Mouse (Mus musculus): ENCODE results near the gene Gatad2a. TPM values are rescaled to one million over a fixed set of nuclear protein-coding genes. Genes with fewer than 3 reads are reported as not detected.

Gatad2a gene
- polyA plus RNA-seq, 1 experiment from 2014 or later = 27.1 TPM

DNA sequence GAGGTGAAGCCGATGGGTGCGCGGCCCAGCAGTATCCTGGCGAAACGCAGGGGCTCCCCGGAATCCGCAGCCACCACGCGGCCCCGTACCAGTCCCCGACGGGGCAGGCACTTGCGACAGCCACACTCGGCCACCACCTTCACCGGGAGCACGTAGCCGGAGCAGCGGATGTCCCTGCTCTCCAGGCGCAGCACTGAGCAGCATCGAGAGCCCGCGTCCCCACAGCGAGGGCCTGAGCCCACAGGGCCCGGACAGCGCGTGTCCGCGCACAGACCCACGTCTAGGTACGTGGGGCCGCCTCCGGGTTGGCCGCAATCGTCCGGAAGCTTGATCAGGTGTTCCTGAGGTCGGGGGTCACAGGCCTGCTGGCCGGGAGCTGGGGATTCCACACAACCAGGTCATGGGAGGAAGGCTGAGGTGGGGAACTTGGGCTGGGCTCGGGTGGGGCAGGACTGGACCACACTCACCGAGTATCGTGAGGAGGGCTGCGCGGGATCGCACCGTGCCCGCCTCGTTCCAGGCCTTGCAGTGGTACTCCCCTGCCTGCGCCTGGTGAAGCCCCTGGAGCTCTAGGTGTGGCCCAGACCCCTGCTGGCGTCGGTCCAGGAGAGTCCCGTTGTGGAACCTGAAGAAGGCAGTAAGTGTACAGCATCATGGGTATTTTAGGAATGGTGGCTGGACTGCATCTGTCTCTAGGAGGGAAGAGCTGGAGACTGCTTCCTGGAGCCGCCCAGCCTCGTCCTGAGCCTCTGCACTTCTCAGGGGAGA, 113.2 kb downstream of the Gatad2a start:
- no peaks in the 10 kb centered on the region; the same call in 1 of the 2 replicates for H3K9me3 ChIP-seq (replicated peaks)
- DNase-seq = no peak
- no peak overlapping the region for H3K27ac ChIP-seq
- peaks cover 20% of the 10 kb centered on the region for H3K4me1 ChIP-seq (replicated peaks)
- no peak overlapping the region for H3K9ac ChIP-seq
- H3K4me2 ChIP-seq = no peak overlapping the region
- 16% methylated on average over 52 of the region's 52 CpGs for WGBS (ENCODE audit: insufficient replicate concordance)
- H3K27me3 ChIP-seq = peaks cover 99% of the 10 kb centered on the region
- no peak; the same call in 1 of the 2 replicates for ATAC-seq (ENCODE audit: low read depth)
- no peaks in the 10 kb centered on the region for H3K36me3 ChIP-seq
- H3K4me3 ChIP-seq (replicated peaks) = no peak overlapping the region

DNA sequence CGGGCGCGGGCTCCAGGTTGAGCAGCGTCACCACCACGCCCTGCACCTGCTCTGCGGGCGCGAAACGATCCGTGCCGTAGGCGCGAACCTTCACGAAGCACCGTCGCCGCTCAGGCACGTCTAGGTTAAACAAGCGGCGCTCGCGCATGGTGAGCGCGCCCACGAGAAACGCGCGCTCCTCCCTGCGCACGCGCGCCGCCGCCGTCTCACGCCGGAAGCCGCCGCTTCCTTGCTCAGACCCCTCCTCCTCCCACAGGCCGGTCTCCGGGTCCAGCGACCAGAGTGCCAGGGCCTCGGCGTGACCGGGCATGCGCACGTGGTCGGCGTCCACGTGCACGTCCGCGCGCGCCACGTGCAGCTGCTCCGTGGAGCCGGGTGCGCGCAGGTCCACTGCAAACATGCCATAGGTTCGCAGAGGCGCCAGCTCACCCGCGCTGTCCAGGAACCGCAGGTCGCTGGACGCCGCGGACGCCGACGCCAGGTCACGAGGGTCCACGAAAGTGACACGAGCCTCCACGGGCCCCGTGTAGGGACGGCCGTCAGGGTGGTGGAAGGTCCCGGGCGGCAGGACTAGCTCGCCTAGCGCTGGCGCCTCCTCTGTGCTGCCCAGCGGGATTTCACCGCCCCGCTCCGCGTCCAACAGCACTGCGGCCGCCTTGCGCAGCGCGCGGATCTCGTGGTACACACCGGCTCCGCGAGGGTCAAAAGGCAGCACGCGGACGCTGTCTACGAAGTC, 114.0 kb downstream of the Gatad2a start:
- H3K9me3 ChIP-seq (replicated peaks) = no peaks in the 10 kb centered on the region; the same call in 1 of the 2 replicates
- no peaks in the 10 kb centered on the region for H3K36me3 ChIP-seq
- peaks cover 11% of the 10 kb centered on the region for H3K4me1 ChIP-seq (replicated peaks)
- peak overlapping the region; percentile 46 for H3K4me3 ChIP-seq (replicated peaks)
- ATAC-seq (ENCODE audit: low read depth) (no peak; the same call in 1 of the 2 replicates), DNase-seq (no peak)
- no peak overlapping the region for H3K9ac ChIP-seq
- H3K4me2 ChIP-seq = peak overlapping the region; percentile 55
- H3K27me3 ChIP-seq = peaks cover 99% of the 10 kb centered on the region
- H3K27ac ChIP-seq = no peak overlapping the region
- WGBS (ENCODE audit: insufficient replicate concordance) = 8% methylated on average over 103 of the region's 103 CpGs

DNA sequence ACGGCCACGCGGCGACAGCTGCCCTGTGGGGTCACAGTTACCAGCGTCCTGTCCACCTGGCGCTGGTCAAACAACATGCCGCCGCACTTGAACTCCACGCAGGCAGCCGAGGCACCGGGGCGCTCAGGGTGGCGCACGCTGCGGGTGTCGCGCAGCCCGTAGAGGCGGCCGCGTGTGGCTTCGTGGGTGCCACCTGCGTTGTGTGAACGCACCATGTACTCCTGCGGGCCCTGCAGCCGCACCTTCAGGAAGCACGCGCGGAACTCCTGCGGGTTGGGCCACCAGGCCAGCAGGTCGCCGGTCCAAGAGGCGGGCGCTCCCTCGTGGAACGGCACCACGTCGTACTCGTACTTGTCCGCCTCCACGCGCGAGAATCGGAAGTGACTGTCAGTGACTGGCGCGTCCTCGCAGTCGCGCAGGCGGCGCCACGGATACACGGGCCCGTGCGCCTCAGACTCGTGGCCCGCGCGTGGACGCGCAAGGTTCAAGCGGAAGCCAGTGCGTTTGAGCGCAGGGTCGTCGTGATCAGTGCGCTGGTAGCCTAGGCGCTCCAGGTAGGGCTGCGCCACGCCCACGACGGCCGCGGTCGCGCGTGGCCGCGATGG, 114.8 kb downstream of the Gatad2a start:
- no peak for DNase-seq
- peak overlapping the region; percentile 46 for H3K4me3 ChIP-seq (replicated peaks)
- H3K27ac ChIP-seq = no peak overlapping the region
- no peaks in the 10 kb centered on the region for H3K36me3 ChIP-seq
- peaks cover 97% of the 10 kb centered on the region for H3K27me3 ChIP-seq
- H3K9ac ChIP-seq = no peak overlapping the region
- ATAC-seq (ENCODE audit: low read depth) = no peak
- no peaks in the 10 kb centered on the region; the same call in 1 of the 2 replicates for H3K9me3 ChIP-seq (replicated peaks)
- H3K4me2 ChIP-seq = peak overlapping the region; percentile 55
- H3K4me1 ChIP-seq (replicated peaks) = peaks cover 11% of the 10 kb centered on the region
- 21% methylated on average over 79 of the region's 79 CpGs for WGBS (ENCODE audit: insufficient replicate concordance)

DNA sequence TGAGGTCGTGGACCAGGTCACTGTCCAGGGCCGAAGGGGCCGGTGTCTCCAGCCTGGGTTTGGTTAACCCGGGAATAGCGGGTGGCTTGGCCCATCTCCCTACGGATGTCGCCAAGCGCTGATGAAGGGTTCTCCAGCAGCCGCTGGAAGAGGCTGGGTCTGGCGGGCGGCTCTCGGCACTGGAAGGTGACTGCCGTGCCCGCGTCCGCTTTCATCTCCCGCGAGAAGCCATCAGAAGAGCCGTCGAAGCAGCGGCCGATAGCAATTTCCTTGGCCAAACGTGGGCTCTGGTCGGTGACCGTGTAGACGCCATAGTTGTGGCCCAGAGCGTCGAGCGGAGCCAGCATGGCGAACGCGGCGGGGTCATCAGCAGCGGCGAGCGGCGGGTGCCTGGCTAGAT, 115.3 kb downstream of the Gatad2a start:
- Histone ChIP-seq H3K9ac (no peak overlapping the region), H3K9me3 (replicated peaks) (no peaks in the 10 kb centered on the region; the same call in 1 of the 2 replicates), H3K4me3 (replicated peaks) (peak overlapping the region; percentile 46; the same call in 1 of the 2 replicates), H3K27me3 (peaks cover 97% of the 10 kb centered on the region), H3K27ac (no peak overlapping the region), H3K36me3 (no peaks in the 10 kb centered on the region), H3K4me2 (0 out of 2 replicates have a peak overlapping the region, but pooled peaks have one; percentile 55), H3K4me1 (replicated peaks) (peaks cover 11% of the 10 kb centered on the region)
- 16% methylated on average over 37 of the region's 37 CpGs for WGBS (ENCODE audit: insufficient replicate concordance)
- DNase-seq (no peak), ATAC-seq (ENCODE audit: low read depth) (no peak)

DNA sequence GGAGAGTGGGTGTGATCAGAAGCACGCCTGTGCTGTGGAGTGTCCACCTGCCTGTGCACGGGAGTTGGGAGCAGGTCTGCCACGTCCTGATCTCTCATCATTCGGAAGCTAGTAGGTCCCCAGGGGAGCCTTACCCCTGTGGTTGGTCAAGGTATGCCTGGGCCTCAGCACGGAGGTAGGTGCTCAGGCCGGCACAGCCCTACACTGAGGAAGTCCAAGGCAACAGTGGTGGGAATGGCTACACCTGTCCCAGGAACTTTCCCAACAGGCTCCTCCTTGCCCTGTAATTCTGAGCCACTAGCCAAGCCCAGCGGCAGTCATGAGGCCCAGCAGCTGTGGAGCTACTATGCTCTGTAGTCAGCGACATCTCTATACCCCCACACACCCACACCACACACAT, 116.5 kb downstream of the Gatad2a start:
- WGBS (ENCODE audit: insufficient replicate concordance) = 50% methylated on average over 8 of the region's 8 CpGs
- H3K9ac ChIP-seq = no peak overlapping the region
- DNase-seq (no peak), ATAC-seq (ENCODE audit: low read depth) (no peak)
- peaks cover 11% of the 10 kb centered on the region for H3K4me1 ChIP-seq (replicated peaks)
- no peaks in the 10 kb centered on the region; the same call in 1 of the 2 replicates for H3K9me3 ChIP-seq (replicated peaks)
- no peak overlapping the region for H3K27ac ChIP-seq
- H3K36me3 ChIP-seq = no peaks in the 10 kb centered on the region
- no peak overlapping the region for H3K4me3 ChIP-seq (replicated peaks)
- peaks cover 88% of the 10 kb centered on the region for H3K27me3 ChIP-seq
- H3K4me2 ChIP-seq = no peak overlapping the region

DNA sequence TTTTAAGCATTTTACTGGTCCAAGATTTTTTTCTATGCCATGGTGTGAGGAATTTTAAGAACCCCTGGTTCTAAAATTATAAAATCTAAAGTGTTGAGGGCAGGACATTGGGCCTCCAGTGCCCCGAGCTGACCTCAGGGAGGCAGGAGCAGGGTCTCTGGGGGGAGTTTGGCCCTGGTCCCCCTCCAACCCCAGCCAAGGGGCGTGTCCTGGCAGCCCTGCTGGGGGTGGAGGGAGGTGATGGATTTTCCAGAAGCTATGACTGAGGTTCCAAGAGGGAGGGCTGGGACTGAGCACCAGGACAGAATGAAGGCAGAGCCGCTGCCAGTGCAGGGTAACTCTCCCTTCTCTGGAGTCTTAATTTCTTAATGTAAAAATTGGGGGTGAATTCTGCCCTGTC, 118.2 kb downstream of the Gatad2a start:
- H3K4me2 ChIP-seq = no peak overlapping the region
- H3K4me1 ChIP-seq (replicated peaks) = peaks cover 11% of the 10 kb centered on the region
- H3K27me3 ChIP-seq = peaks cover 71% of the 10 kb centered on the region
- no peak overlapping the region for H3K4me3 ChIP-seq (replicated peaks)
- H3K9ac ChIP-seq = no peak overlapping the region
- no peaks in the 10 kb centered on the region for H3K36me3 ChIP-seq
- no peak overlapping the region for H3K27ac ChIP-seq
- DNase-seq = no peak
- 45% methylated on average over 3 of the region's 3 CpGs for WGBS (ENCODE audit: insufficient replicate concordance)
- ATAC-seq (ENCODE audit: low read depth) = no peak
- no peaks in the 10 kb centered on the region; the same call in 1 of the 2 replicates for H3K9me3 ChIP-seq (replicated peaks)

DNA sequence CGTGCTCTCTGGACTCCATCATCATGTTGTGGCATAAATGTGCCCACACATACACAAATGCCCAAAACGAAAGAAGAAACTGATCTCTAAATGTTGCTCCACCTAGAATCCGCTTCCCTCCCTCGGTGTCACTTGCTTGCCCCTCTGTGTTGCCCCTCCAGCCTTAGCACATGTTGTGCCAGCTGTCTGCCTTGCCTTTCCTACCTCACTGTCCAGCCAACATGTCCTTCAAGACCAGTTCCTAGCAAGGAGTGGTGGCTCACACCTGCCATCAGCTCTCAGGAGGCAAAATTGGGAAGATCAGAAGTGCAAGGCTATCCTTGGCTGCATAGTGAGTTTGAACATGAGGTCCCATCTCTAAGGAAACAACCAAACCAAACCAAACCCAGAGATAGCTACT, 118.8 kb downstream of the Gatad2a start:
- Histone ChIP-seq H3K4me3 (replicated peaks) (no peak overlapping the region), H3K27me3 (peaks cover 65% of the 10 kb centered on the region), H3K9me3 (replicated peaks) (no peaks in the 10 kb centered on the region; the same call in 1 of the 2 replicates), H3K9ac (no peak overlapping the region), H3K4me2 (no peak overlapping the region), H3K27ac (no peak overlapping the region), H3K4me1 (replicated peaks) (peaks cover 9% of the 10 kb centered on the region), H3K36me3 (no peaks in the 10 kb centered on the region)
- no peak for DNase-seq
- ATAC-seq (ENCODE audit: low read depth) = no peak
- WGBS (ENCODE audit: insufficient replicate concordance) = 72% methylated on average over 4 of the region's 4 CpGs

DNA sequence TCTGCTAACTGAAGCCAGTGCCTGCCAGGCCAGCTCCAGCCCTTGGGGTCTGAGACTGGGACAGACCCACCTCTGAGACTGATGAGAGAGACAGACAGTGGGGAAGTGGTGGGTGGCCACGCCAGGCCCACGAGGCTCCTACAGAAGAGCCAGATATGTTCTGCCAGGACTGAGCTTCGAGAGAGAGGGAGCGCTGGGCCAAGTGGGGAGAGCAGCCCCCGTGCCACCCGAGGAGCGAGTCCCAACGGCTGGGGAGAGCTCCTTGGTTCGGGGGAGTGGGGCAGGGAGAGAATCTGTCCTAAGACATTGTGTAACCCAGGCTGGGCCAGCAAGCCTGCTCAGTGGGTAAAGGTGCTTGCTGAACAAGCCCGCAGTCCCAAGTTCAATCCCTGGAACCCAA, 119.2 kb downstream of the Gatad2a start:
- ATAC-seq (ENCODE audit: low read depth) (no peak), DNase-seq (no peak)
- Histone ChIP-seq H3K4me3 (replicated peaks) (no peak overlapping the region), H3K9me3 (replicated peaks) (no peaks in the 10 kb centered on the region; the same call in 1 of the 2 replicates), H3K27me3 (peaks cover 61% of the 10 kb centered on the region), H3K4me1 (replicated peaks) (peaks cover 5% of the 10 kb centered on the region), H3K27ac (no peak overlapping the region), H3K36me3 (no peaks in the 10 kb centered on the region), H3K4me2 (no peak overlapping the region), H3K9ac (no peak overlapping the region)
- WGBS (ENCODE audit: insufficient replicate concordance) = 63% methylated on average over 10 of the region's 10 CpGs

DNA sequence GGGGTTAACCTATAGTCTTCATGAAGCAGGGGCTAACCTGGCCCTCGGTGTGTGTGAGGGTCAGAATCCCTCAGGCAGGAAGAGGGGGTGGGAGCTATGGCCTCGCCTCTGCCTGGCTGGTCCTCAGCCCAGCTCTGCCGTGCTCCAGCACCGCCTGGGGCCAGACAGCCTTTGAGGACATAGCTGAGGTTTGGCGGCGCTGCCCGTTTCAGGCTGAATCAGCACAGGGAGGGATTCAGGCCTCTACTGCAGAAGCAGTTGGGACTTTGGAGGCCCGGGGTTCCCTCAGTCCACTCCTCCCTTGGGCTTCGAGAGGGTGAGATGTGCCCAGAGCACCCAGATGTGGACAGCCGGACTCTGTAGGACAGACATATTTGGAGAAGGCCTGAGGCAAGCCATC, 120.1 kb downstream of the Gatad2a start:
- peaks cover 56% of the 10 kb centered on the region for H3K27me3 ChIP-seq
- H3K27ac ChIP-seq = no peak overlapping the region
- WGBS (ENCODE audit: insufficient replicate concordance) = 35% methylated on average over 10 of the region's 10 CpGs

DNA sequence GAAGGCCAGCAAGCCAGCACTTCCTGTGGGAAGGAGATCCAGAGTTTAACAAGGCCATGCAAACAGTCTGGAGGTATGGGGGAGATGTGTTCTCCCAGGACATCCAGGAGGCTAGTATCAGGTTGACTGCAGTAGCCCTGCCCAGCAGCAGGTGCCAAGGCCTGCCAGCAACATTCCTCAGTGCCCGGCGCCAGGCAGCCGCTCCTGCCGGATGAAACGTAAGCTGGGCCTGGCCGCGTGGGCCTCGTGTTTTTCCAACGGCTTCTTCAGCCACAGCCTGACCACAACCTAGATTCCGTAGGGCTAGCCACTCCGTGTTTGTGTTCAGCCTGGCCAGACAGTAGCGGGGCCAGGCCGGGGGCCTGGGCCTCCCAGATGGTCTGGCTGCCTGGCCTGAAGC, 121.5 kb downstream of the Gatad2a start:
- WGBS (ENCODE audit: insufficient replicate concordance) = 77% methylated on average over 13 of the region's 13 CpGs
- peaks cover 41% of the 10 kb centered on the region for H3K27me3 ChIP-seq
- no peak overlapping the region for H3K9ac ChIP-seq
- no peak overlapping the region for H3K4me3 ChIP-seq (replicated peaks)
- no peak overlapping the region for H3K27ac ChIP-seq
- DNase-seq = no peak
- ATAC-seq (ENCODE audit: low read depth) = no peak
- no peak overlapping the region for H3K4me2 ChIP-seq
- no peaks in the 10 kb centered on the region for H3K36me3 ChIP-seq
- no peaks in the 10 kb centered on the region for H3K4me1 ChIP-seq (replicated peaks)
- H3K9me3 ChIP-seq (replicated peaks) = no peaks in the 10 kb centered on the region

More for the DNA sequence above, 120.1 kb downstream of the Gatad2a start:
- Histone ChIP-seq H3K9me3 (replicated peaks) (no peaks in the 10 kb centered on the region), H3K36me3 (no peaks in the 10 kb centered on the region), H3K4me3 (replicated peaks) (no peak overlapping the region), H3K9ac (no peak overlapping the region), H3K4me1 (replicated peaks) (no peaks in the 10 kb centered on the region), H3K4me2 (no peak overlapping the region)
- no peak for ATAC-seq (ENCODE audit: low read depth)
- DNase-seq = no peak

DNA sequence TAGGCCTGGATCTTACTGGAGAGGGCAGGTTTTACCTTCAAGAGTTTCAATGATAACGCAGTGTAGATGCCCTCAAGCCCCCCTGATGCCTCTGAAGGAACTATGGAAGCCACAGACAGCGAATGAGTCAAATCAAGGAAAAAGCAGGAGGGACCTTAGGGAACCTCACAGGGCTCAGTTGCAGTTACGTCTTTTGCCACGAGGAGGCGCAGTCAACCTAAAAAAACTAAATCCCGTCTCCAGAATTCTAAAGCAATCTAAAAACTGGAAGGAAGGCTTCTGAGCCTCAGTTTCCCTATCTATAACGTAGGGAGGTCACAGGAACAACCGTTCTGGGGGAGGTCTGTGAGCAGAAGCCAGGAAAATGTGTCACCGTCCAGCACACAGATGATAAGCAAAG, 122.0 kb downstream of the Gatad2a start:
- ATAC-seq (ENCODE audit: low read depth) (no peak), DNase-seq (no peak)
- Histone ChIP-seq H3K4me2 (no peak overlapping the region), H3K9me3 (replicated peaks) (no peaks in the 10 kb centered on the region), H3K27ac (no peak overlapping the region), H3K4me1 (replicated peaks) (no peaks in the 10 kb centered on the region), H3K36me3 (no peaks in the 10 kb centered on the region), H3K4me3 (replicated peaks) (no peak overlapping the region), H3K27me3 (peaks cover 36% of the 10 kb centered on the region), H3K9ac (no peak overlapping the region)
- WGBS (ENCODE audit: insufficient replicate concordance) = 8% methylated on average over 9 of the region's 9 CpGs

Data from liver, embryonic 13.5 days (tissue).